Mouse (Mus musculus) G1E-ER4 (cell line): ENCODE measurements around the gene Palb2. TPM values are rescaled to one million over a fixed set of nuclear protein-coding genes. Genes with fewer than 3 reads are reported as not detected.

Source experiments
- GATA1 ChIP-seq: IDR thresholded peaks from one replicate; pipeline ENCODE4 v1.8.0; 2012; ENCODE audit warnings: low read length, inconsistent platforms
- polyA plus RNA-seq: library from polyadenylated mRNA; stranded (reverse); fragments of >175 nt; gene quantifications from 2 replicates; pipeline ENCODE4 v1.2.3, GENCODE M21; 2012

Palb2 gene
- polyA plus RNA-seq, 1 experiment = 4.8 TPM

GRCm38 (mm10) chr7:122066102-122066944 is 66.5 kb downstream of the Palb2 start:
- no peak for TF ChIP-seq GATA1

GRCm38 (mm10) chr7:122065656-122066055 is 67.1 kb downstream of the Palb2 start:
- no peak for TF ChIP-seq GATA1

Other genes starting within 250 kb of the Palb2 start
- gene Cog7, start 151.3 kb downstream of the Palb2 start, polyA plus RNA-seq = 10.2 and 13.0 TPM in 2 replicates
- gene Gga2, start 111.8 kb downstream of the Palb2 start, polyA plus RNA-seq = 235 and 253 TPM in 2 replicates
- gene Ubfd1, start 65.8 kb downstream of the Palb2 start, polyA plus RNA-seq = 26.4 and 29.9 TPM in 2 replicates
- 10.9 and 13.8 TPM in 2 replicates for gene Ears2, start 65.7 kb downstream of the Palb2 start, polyA plus RNA-seq
- gene Ndufab1, start 31.1 kb downstream of the Palb2 start, polyA plus RNA-seq = 1,652 and 2,549 TPM in 2 replicates
- 3.7 and 4.1 TPM in 2 replicates for gene Dctn5, start 56 bp upstream of the Palb2 start, polyA plus RNA-seq
- gene Plk1, start 26.5 kb upstream of the Palb2 start, polyA plus RNA-seq = 105 and 122 TPM in 2 replicates
- not detected in 2 replicates for gene Ern2, start 53.2 kb upstream of the Palb2 start, polyA plus RNA-seq
- not detected in 2 replicates for gene Chp2, start 86.5 kb upstream of the Palb2 start, polyA plus RNA-seq
- gene Prkcb, start 155.8 kb upstream of the Palb2 start, polyA plus RNA-seq = not detected in 2 replicates